Mouse (Mus musculus): Measurements from ENCODE around the gene Ddx49. TPM values are rescaled to one million over a fixed set of nuclear protein-coding genes. Genes with fewer than 3 reads are reported as not detected.

Ddx49 gene
- polyA plus RNA-seq, 2 experiments = 20.3 to 20.8 TPM

- no peak overlapping the region for H3K9ac ChIP-seq (replicated peaks)
- peaks cover 15% of the 10 kb centered on the region for H3K27me3 ChIP-seq (ENCODE audit: control insufficient read depth, insufficient read depth, low read length)
- 0 out of 4 replicates have a peak, but pooled peaks cover 0 to 2% of the 10 kb centered on the region in 2 experiments for H3K4me1 ChIP-seq (replicated peaks; ENCODE audit: control insufficient read depth in 2 of 2, insufficient read depth in 2 of 2, low read length in 1 of 2)
- TF ChIP-seq EP300 (IDR thresholded peaks at IDR 0.05; ENCODE audit: low read depth) = no peak
- TF ChIP-seq CTCF (IDR thresholded peaks at IDR 0.05; ENCODE audit: low read depth) = no peak
- WGBS (ENCODE audit: insufficient replicate concordance) = 63% methylated on average over 2 of the region's 2 CpGs
- no peak overlapping the region for H3K27ac ChIP-seq
- DNase-seq (ENCODE audit: low read depth in 3 of 3, low spot score in 3 of 3) = no peak
- no peak overlapping the region for H3K4me3 ChIP-seq (ENCODE audit: insufficient read depth in 1 of 2, low read depth in 2 of 2, low read length in 2 of 2)
- H3K9me3 ChIP-seq (ENCODE audit: control insufficient read depth, low read length) = no peaks in the 10 kb centered on the region
- no peak for ATAC-seq (ENCODE audit: insufficient read depth)
- H3K36me3 ChIP-seq (replicated peaks; ENCODE audit: control insufficient read depth, insufficient read depth, low read depth) = peaks cover 8% of the 10 kb centered on the region
- H3K4me2 ChIP-seq (ENCODE audit: low read depth) = no peak overlapping the region
Observed at GRCm38 (mm10) chr8:70313399-70313798, 11.1 kb upstream of the Ddx49 start.

GRCm38 (mm10) chr8:70309311-70309710, 7.0 kb upstream of the Ddx49 start:
- Histone ChIP-seq H3K9me3 (ENCODE audit: control insufficient read depth, low read length) (no peaks in the 10 kb centered on the region), H3K27me3 (ENCODE audit: control insufficient read depth, insufficient read depth, low read length) (no peaks in the 10 kb centered on the region), H3K4me1 (replicated peaks; ENCODE audit: control insufficient read depth in 2 of 2, insufficient read depth in 2 of 2, low read length in 1 of 2) (no peaks in the 10 kb centered on the region), H3K27ac (no peak overlapping the region), H3K4me3 (ENCODE audit: insufficient read depth in 1 of 2, low read depth in 2 of 2, low read length in 2 of 2) (no peak overlapping the region), H3K4me2 (ENCODE audit: low read depth) (no peak overlapping the region), H3K36me3 (replicated peaks; ENCODE audit: control insufficient read depth, insufficient read depth, low read depth) (peaks cover 29% of the 10 kb centered on the region), H3K9ac (replicated peaks) (no peak overlapping the region)
- DNase-seq (ENCODE audit: low read depth in 3 of 3, low spot score in 3 of 3) (no peak), ATAC-seq (ENCODE audit: insufficient read depth) (no peak)
- 42% methylated on average over 2 of the region's 2 CpGs for WGBS (ENCODE audit: insufficient replicate concordance)
- no peak for TF ChIP-seq EP300 (IDR thresholded peaks at IDR 0.05; ENCODE audit: low read depth)
- TF ChIP-seq CTCF (IDR thresholded peaks at IDR 0.05; ENCODE audit: low read depth) = peak; percentile 83

GRCm38 (mm10) chr8:70302901-70303300, 612 bp upstream of the Ddx49 start:
- H3K36me3 ChIP-seq (replicated peaks; ENCODE audit: control insufficient read depth, insufficient read depth, low read depth) = peaks cover 25% of the 10 kb centered on the region
- peak overlapping the region; percentile 79 for H3K9ac ChIP-seq (replicated peaks)
- TF ChIP-seq CTCF (IDR thresholded peaks at IDR 0.05; ENCODE audit: low read depth) (no peak), EP300 (IDR thresholded peaks at IDR 0.05; ENCODE audit: low read depth) (no peak)
- peaks cover 10 to 13% of the 10 kb centered on the region in 2 experiments for H3K4me1 ChIP-seq (replicated peaks; ENCODE audit: control insufficient read depth in 2 of 2, insufficient read depth in 2 of 2, low read length in 1 of 2)
- no peaks in the 10 kb centered on the region for H3K27me3 ChIP-seq (ENCODE audit: control insufficient read depth, insufficient read depth, low read length)
- peak overlapping the region; percentile 86 for H3K4me2 ChIP-seq (ENCODE audit: low read depth)
- peak overlapping the region; percentile 73 to 87 for H3K4me3 ChIP-seq (ENCODE audit: insufficient read depth in 1 of 2, low read depth in 2 of 2, low read length in 2 of 2)
- 3% methylated on average over 16 of the region's 16 CpGs for WGBS (ENCODE audit: insufficient replicate concordance)
- no peaks in the 10 kb centered on the region for H3K9me3 ChIP-seq (ENCODE audit: control insufficient read depth, low read length)
- DNase-seq (ENCODE audit: low read depth in 3 of 3, low spot score in 3 of 3) (no peak), ATAC-seq (ENCODE audit: insufficient read depth) (peak; percentile 9; the same call in 1 of the 2 replicates)
- peak overlapping the region; percentile 41 for H3K27ac ChIP-seq

- no peak overlapping the region for H3K27ac ChIP-seq
- H3K9me3 ChIP-seq (ENCODE audit: control insufficient read depth, low read length) = no peaks in the 10 kb centered on the region
- TF ChIP-seq CTCF (IDR thresholded peaks at IDR 0.05; ENCODE audit: low read depth) (no peak), EP300 (IDR thresholded peaks at IDR 0.05; ENCODE audit: low read depth) (no peak)
- H3K9ac ChIP-seq (replicated peaks) = peak overlapping the region; percentile 18; the same call in 1 of the 2 replicates
- 40% methylated on average over 3 of the region's 3 CpGs for WGBS (ENCODE audit: insufficient replicate concordance)
- ATAC-seq (ENCODE audit: insufficient read depth) (no peak), DNase-seq (ENCODE audit: low read depth in 3 of 3, low spot score in 3 of 3) (no peak)
- peaks cover 10 to 13% of the 10 kb centered on the region in 2 experiments for H3K4me1 ChIP-seq (replicated peaks; ENCODE audit: control insufficient read depth in 2 of 2, insufficient read depth in 2 of 2, low read length in 1 of 2)
- H3K27me3 ChIP-seq (ENCODE audit: control insufficient read depth, insufficient read depth, low read length) = no peaks in the 10 kb centered on the region
- peaks cover 26% of the 10 kb centered on the region for H3K36me3 ChIP-seq (replicated peaks; ENCODE audit: control insufficient read depth, insufficient read depth, low read depth)
- peak overlapping the region in 1 of 2 experiments; percentile 87; a peak in 2 of 4 replicates for H3K4me3 ChIP-seq (ENCODE audit: insufficient read depth in 1 of 2, low read depth in 2 of 2, low read length in 2 of 2)
- peak overlapping the region; percentile 86 for H3K4me2 ChIP-seq (ENCODE audit: low read depth)
Observed at GRCm38 (mm10) chr8:70300881-70301280, 1.4 kb downstream of the Ddx49 start.

GRCm38 (mm10) chr8:70293988-70294405, 8.3 kb downstream of the Ddx49 start:
- no peaks in the 10 kb centered on the region for H3K4me1 ChIP-seq (replicated peaks; ENCODE audit: control insufficient read depth in 2 of 2, insufficient read depth in 2 of 2, low read length in 1 of 2)
- no peak overlapping the region for H3K4me3 ChIP-seq (ENCODE audit: insufficient read depth in 1 of 2, low read depth in 2 of 2, low read length in 2 of 2)
- 64% methylated on average over 5 of the region's 5 CpGs for WGBS (ENCODE audit: insufficient replicate concordance)
- no peak for ATAC-seq (ENCODE audit: insufficient read depth)
- no peak for DNase-seq (ENCODE audit: low read depth in 3 of 3, low spot score in 3 of 3)
- no peak overlapping the region for H3K4me2 ChIP-seq (ENCODE audit: low read depth)
- H3K9ac ChIP-seq (replicated peaks) = no peak overlapping the region
- H3K27ac ChIP-seq = no peak overlapping the region
- H3K36me3 ChIP-seq (replicated peaks; ENCODE audit: control insufficient read depth, insufficient read depth, low read depth) = peaks cover 47% of the 10 kb centered on the region
- no peaks in the 10 kb centered on the region for H3K27me3 ChIP-seq (ENCODE audit: control insufficient read depth, insufficient read depth, low read length)
- H3K9me3 ChIP-seq (ENCODE audit: control insufficient read depth, low read length) = no peaks in the 10 kb centered on the region
- TF ChIP-seq CTCF (IDR thresholded peaks at IDR 0.05; ENCODE audit: low read depth) (no peak), EP300 (IDR thresholded peaks at IDR 0.05; ENCODE audit: low read depth) (no peak)
